Mouse (Mus musculus): ENCODE measurements at regions not wholly inside any gene's neighbourhood (a gene's known extent, or its start where the extent isn't known, plus 50 kb on each side); places are given as distances from the start of the nearest gene placed in this dataset.

GRCm38 (mm10) chr2:45205756-45206155, 88.6 kb upstream of the Zeb2 start:
- no peak for TF ChIP-seq CTCF (IDR thresholded peaks at IDR 0.05)
- TF ChIP-seq EP300 (IDR thresholded peaks at IDR 0.05): no peak

Measured in lung, postnatal 0 days (tissue).